Mouse (Mus musculus): ENCODE measurements at regions not wholly inside any gene's neighbourhood (a gene's known extent, or its start where the extent isn't known, plus 50 kb on each side); places are given as distances from the start of the nearest gene placed in this dataset.

- DNase-seq (ENCODE audit: low read depth) = no peak
These were observed 127.0 kb downstream of the Gadd45g start for GRCm38 (mm10) chr13:51973461-51973860.

GRCm38 (mm10) chr13:51974101-51974500 lies 127.6 kb downstream of the Gadd45g start:
- DNase-seq (ENCODE audit: low read depth) = no peak

- DNase-seq (ENCODE audit: low read depth) = no peak
These were observed 128.9 kb downstream of the Gadd45g start for GRCm38 (mm10) chr13:51975330-51975729.

GRCm38 (mm10) chr13:51975801-51976601 lies 129.5 kb downstream of the Gadd45g start:
- DNase-seq (ENCODE audit: low read depth) = no peak

- no peak for DNase-seq (ENCODE audit: low read depth)
These were observed 130.2 kb downstream of the Gadd45g start for GRCm38 (mm10) chr13:51976620-51977214.

- no peak for DNase-seq (ENCODE audit: low read depth)
These were observed 133.0 kb downstream of the Gadd45g start for GRCm38 (mm10) chr13:51979301-51979977.

GRCm38 (mm10) chr13:51980344-51980743 lies 133.9 kb downstream of the Gadd45g start:
- no peak for DNase-seq (ENCODE audit: low read depth)

GRCm38 (mm10) chr13:51983002-51983401 lies 136.5 kb downstream of the Gadd45g start:
- no peak for DNase-seq (ENCODE audit: low read depth)

GRCm38 (mm10) chr13:51983575-51983974 lies 137.1 kb downstream of the Gadd45g start:
- DNase-seq (ENCODE audit: low read depth) = no peak

GRCm38 (mm10) chr13:51991339-51991738 lies 144.9 kb downstream of the Gadd45g start:
- no peak for DNase-seq (ENCODE audit: low read depth)

GRCm38 (mm10) chr13:51992878-51993277 lies 146.4 kb downstream of the Gadd45g start:
- no peak for DNase-seq (ENCODE audit: low read depth)

- DNase-seq (ENCODE audit: low read depth) = no peak
These were observed 149.7 kb downstream of the Gadd45g start for GRCm38 (mm10) chr13:51996163-51996562.

GRCm38 (mm10) chr13:51998542-51998941 lies 152.1 kb downstream of the Gadd45g start:
- no peak for DNase-seq (ENCODE audit: low read depth)

GRCm38 (mm10) chr13:52001811-52002210 lies 155.3 kb downstream of the Gadd45g start:
- DNase-seq (ENCODE audit: low read depth) = peak; percentile 84

- DNase-seq (ENCODE audit: low read depth) = no peak
These were observed 157.6 kb downstream of the Gadd45g start for GRCm38 (mm10) chr13:52003946-52004539.

GRCm38 (mm10) chr13:52007585-52008395 lies 161.3 kb downstream of the Gadd45g start:
- DNase-seq (ENCODE audit: low read depth) = no peak

- no peak for DNase-seq (ENCODE audit: low read depth)
These were observed 162.8 kb downstream of the Gadd45g start for GRCm38 (mm10) chr13:52009231-52009630.

GRCm38 (mm10) chr13:52009766-52010165 lies 163.3 kb downstream of the Gadd45g start:
- DNase-seq (ENCODE audit: low read depth) = no peak

GRCm38 (mm10) chr13:52011001-52011400 lies 164.5 kb downstream of the Gadd45g start:
- no peak for DNase-seq (ENCODE audit: low read depth)

- DNase-seq (ENCODE audit: low read depth) = no peak
These were observed 166.7 kb downstream of the Gadd45g start for GRCm38 (mm10) chr13:52013182-52013581.

- no peak for DNase-seq (ENCODE audit: low read depth)
These were observed 167.3 kb downstream of the Gadd45g start for GRCm38 (mm10) chr13:52013757-52014156.

GRCm38 (mm10) chr13:52014566-52014965 lies 168.1 kb downstream of the Gadd45g start:
- DNase-seq (ENCODE audit: low read depth) = no peak
